Mouse (Mus musculus) yolk sac, embryonic 10.5 days (tissue): Measurements from ENCODE around the gene March6.

ENCODE experiments used
- DNase-seq: peaks from one replicate; pipeline ENCODE4 v3.0.0-alpha.2; 2017; ENCODE audit warnings: low spot score

March6 gene

GRCm38 (mm10) chr15:31511406-31511771 lies 19.5 kb downstream of the March6 start:
- DNase-seq, result no peak

- DNase-seq, result no peak
These were observed 20.1 kb downstream of the March6 start for GRCm38 (mm10) chr15:31510477-31511405.

- no peak for DNase-seq
These were observed 25.8 kb downstream of the March6 start for GRCm38 (mm10) chr15:31505082-31505481.

DNA sequence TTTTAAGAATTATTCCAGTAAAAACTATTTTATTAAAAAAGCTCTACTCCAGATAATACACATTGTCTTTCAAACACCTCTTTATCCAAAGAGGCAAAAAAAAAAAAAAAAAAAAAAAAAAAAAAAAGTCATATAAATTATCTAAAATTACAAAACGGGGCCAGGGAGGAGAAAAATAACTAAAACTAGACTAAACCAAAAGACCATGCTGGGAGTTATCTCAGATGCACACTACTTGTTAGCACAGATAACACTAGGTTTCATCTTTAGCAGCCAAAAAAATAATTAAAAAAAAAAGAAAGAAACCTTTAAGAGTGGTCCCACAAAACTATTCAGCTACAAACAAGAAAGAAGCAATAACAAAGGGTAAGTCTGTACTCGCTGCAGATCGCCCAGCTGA lies 27.4 kb downstream of the March6 start:
- DNase-seq, result no peak

GRCm38 (mm10) chr15:31502996-31503395 lies 27.9 kb downstream of the March6 start:
- no peak for DNase-seq

DNA sequence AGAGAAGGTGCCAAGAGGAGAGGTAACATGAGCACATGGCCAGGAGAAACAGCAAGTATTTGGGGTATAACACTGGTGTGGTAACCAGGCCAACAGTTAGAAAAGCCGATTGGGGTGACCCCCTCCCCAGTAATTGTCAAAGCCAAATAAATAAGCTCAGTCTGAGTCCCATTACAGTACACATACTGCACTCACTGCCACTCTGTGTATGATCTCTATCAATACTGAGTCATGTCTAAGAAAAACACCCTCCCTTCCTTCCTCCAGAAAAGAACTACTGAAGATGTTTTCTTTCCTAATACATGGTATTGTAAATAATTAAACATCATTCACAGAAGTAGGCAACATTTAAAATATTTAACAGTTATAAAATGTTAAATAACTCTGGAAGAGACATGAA lies 28.5 kb downstream of the March6 start:
- DNase-seq, result no peak

DNA sequence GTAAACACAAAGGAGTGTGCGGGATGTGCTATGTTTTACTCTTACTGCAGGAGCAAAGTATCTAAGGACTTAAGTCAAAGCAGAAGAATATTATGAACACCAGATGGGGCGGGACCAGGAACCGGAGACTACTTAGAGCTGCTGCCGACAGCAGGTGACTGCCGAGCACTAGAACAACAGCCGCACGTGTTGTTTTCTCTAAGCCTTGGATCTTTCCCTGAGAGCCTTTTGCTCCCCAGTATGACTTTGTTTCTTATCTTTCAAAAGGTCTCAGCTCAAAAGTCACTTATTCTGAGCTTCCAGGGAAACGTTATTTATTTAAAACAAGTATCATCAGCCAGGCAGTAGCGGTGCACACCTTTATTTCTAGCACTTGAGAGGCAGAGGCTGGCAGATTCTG lies 36.0 kb downstream of the March6 start:
- DNase-seq, result no peak

- no peak for DNase-seq
These were observed 36.5 kb downstream of the March6 start for GRCm38 (mm10) chr15:31494310-31494709.

- DNase-seq, result no peak
These were observed 43.4 kb downstream of the March6 start for GRCm38 (mm10) chr15:31487407-31487806.

GRCm38 (mm10) chr15:31476678-31477077 lies 54.2 kb downstream of the March6 start:
- no peak for DNase-seq

DNA sequence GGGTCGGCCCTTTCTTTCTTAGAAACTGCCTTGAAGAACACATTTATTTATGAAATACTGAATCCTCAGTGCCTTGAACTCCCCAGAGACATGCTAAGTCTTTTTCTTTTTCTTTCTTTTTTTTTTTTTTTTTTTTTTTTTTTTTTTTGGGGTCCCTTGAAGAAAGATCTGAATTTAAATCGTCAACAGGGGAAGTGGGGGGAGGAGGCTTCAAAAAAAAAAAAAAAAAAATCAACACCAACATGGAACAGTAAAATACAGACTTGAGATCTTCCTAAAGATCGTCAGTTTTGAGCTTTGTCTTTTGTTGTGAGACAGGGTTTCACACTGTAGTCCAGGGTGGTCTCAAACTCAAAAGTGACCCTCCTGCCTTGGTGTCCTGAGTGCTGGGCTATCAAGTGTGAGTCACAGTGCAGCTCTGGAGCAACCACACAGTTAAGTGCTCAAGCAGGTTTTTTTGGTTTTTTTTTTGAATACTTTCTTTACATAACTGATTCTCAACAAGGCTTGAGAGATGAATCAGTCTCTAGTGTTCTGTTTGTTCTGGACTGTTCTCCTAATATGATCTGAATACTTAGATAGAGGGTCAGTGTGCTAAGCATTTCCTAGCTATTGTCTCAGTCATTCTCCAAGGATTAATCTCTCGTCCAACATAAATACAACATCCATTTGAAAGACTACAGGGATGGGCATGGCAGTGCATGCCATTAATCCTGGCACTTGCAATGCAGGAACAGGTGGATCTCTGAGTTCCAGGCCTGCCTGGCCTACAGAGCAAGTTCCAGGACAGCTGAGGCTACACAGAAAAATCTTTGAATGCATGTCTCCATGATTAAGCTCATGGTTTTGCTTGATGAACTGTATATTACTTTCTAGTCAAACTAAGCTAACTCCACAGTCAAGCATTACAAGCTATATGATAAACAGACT lies 57.9 kb downstream of the March6 start:
- no peak for DNase-seq

DNA sequence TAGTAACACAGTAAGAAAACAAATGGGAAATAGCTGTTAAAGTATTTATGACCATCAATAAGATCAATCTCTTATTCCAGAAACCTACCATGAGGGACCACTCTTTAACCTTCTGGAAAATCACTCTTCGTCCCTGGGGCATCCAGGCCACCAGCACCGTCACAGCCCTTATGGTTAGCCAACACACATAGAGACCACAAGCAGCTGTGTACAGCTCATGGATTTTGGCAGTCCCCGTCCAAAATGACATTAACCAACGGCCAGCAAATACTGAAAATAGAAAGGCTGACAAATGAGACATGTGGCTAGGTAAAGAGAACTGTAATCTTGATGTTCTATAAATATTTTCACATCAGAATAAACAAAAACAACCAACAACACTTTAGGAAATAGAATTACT lies 59.3 kb downstream of the March6 start:
- DNase-seq, result no peak

- DNase-seq, result no peak
These were observed 61.4 kb downstream of the March6 start for GRCm38 (mm10) chr15:31469497-31469896.

GRCm38 (mm10) chr15:31468806-31469205 lies 62.0 kb downstream of the March6 start:
- no peak for DNase-seq

DNA sequence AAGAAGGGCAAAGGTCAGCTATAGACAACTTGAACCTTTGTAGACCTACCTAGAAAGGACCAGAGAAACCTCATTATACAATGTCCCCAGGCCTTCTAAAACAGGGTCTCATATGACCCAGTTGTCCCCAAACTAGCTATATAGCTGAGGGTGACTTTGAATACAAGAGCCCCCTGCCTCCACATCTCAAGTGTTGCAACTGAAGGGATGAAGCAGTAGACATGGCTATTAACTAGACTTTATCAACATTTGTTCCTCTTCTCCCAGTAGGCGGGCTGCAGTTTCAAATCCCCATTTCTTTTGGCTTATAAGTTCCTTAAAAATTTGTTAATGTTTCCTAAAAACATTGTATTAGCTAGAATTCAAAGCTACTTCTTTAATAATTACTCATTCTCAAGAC lies 64.1 kb downstream of the March6 start:
- no peak for DNase-seq

DNA sequence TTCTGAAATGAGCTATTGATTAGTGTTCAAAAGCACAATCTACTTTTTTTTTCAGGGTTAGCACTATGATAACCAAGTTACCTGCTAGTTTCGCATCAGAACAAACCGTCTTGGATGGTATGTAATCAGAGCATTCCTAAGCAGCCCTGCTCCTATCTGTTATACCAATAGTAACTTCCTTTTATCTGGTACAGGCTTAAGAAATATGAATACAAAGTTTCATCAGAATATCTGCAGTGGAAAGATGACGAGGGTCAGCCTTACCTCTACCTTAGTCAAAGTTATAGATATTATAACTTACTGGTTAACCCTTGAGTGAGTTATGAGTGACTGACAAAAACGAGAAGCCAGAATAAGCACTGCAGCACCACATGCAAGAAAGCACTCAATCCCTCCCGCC lies 64.6 kb downstream of the March6 start:
- DNase-seq, result no peak

DNA sequence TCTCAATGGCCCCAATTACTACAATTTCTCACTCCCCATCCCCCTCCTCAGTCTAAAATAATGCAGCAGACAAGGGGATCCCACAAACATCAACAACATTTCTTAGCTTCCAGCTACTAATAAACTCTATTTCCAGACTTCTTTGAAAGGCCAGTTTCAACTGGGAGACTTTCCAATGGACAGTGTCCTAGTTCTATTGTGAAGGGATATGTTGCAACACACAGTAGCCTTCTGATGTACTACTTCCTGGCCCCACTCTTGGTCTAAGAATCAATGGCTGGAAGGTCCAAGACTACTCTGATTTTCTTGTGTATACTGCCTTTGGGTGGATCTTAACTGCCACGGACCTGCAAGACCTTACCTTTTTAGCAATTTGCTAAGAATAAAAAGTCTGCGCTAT lies 65.0 kb downstream of the March6 start:
- no peak for DNase-seq

GRCm38 (mm10) chr15:31460571-31460970 lies 70.3 kb downstream of the March6 start:
- no peak for DNase-seq

DNA sequence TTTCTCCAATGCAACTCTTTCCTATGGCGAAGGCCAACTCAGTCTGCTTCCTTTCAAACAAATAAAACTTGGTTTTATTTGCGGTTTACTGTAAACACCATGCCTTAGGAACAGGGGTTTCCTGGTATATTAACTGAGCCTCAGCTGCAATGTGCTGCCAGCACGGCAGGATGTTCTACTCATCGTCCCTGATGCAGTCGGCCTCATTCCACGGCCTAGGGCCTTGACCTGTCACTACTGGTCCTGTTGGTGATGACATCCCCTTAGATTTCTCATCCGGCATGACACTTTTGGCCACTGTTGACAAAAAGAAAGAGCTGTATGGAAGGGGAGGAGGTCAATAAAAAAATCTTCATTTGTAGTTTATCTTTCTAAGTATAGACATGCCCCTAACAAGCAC lies 72.8 kb downstream of the March6 start:
- DNase-seq, result no peak

DNA sequence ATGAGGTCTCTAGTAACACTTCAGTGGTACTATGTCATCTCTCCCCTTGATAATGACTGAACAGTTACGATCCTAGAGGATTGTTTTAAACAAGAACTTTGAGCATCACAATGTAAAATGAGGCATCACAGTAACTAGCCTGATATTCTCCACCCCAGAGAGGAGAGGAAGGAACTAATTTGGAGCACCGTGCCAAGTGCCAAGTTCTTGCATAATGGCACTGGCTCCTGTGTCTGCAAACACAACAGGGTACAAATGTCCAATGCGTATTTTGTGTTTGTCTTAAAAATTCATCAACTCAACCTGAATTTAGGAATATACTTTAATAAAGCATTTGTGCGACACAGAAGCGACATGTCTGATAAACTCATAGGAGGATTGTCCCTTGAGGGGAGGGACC lies 74.5 kb downstream of the March6 start:
- no peak for DNase-seq

DNA sequence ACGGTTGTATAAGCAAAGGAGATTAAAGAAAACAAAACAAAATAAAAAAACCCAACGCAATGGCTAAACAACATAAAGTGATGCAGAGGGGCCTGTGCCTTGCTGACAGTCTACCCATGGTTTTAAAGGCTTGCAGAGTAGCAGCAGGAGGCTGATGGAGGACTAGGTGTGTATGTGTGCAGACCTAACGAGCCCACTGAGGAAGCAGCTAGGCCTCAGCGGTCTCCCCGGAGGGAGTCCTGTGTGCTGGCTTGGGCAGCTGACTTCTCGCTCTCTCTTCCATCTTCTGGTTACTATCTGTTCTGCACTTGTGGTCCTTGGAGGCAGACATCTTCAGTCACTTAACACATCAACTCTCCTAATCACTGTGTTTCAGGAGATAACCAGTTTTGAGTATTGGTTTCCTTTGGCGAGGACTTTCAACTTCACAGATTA lies 76.0 kb downstream of the March6 start:
- no peak for DNase-seq

- DNase-seq, result no peak
These were observed 76.6 kb downstream of the March6 start for GRCm38 (mm10) chr15:31454096-31454860.
